Mouse (Mus musculus) 416B (cell line): ENCODE measurements at regions not wholly inside any gene's neighbourhood (a gene's known extent, or its start where the extent isn't known, plus 50 kb on each side); places are given as distances from the start of the nearest gene placed in this dataset.

Experiments used
- DNase-seq: peaks from one replicate; pipeline ENCODE4 v3.0.0; 2011; ENCODE audit warnings: low read depth

- no peak for DNase-seq
These were observed 572.6 kb upstream of the Robo2 start for GRCm38 (mm10) chr16:74984207-74984606.

GRCm38 (mm10) chr16:74966099-74966498 lies 554.5 kb upstream of the Robo2 start:
- DNase-seq: no peak

GRCm38 (mm10) chr16:74929739-74930138 lies 518.1 kb upstream of the Robo2 start:
- DNase-seq: no peak

- peak; percentile 44 for DNase-seq
These were observed 489.2 kb upstream of the Robo2 start for GRCm38 (mm10) chr16:74900835-74901234.

- DNase-seq: no peak
These were observed 476.1 kb upstream of the Robo2 start for GRCm38 (mm10) chr16:74887724-74888123.

GRCm38 (mm10) chr16:74878603-74879002 lies 467.0 kb upstream of the Robo2 start:
- DNase-seq: no peak

- DNase-seq: no peak
These were observed 462.1 kb upstream of the Robo2 start for GRCm38 (mm10) chr16:74873756-74874155.

GRCm38 (mm10) chr16:74857752-74858151 lies 446.1 kb upstream of the Robo2 start:
- peak; percentile 49 for DNase-seq

- DNase-seq: peak; percentile 42
These were observed 428.4 kb upstream of the Robo2 start for GRCm38 (mm10) chr16:74840006-74840405.

- no peak for DNase-seq
These were observed 402.8 kb upstream of the Robo2 start for GRCm38 (mm10) chr16:74814386-74814785.

- no peak for DNase-seq
These were observed 397.7 kb upstream of the Robo2 start for GRCm38 (mm10) chr16:74809154-74809825.

GRCm38 (mm10) chr16:74806775-74807174 lies 395.1 kb upstream of the Robo2 start:
- peak; percentile 14 for DNase-seq

GRCm38 (mm10) chr16:74801296-74801695 lies 389.7 kb upstream of the Robo2 start:
- DNase-seq: peak; percentile 70

GRCm38 (mm10) chr16:74796303-74796653 lies 384.7 kb upstream of the Robo2 start:
- DNase-seq: no peak

- no peak for DNase-seq
These were observed 384.0 kb upstream of the Robo2 start for GRCm38 (mm10) chr16:74795360-74796302.

- DNase-seq: no peak
These were observed 373.9 kb upstream of the Robo2 start for GRCm38 (mm10) chr16:74785365-74786119.

- DNase-seq: no peak
These were observed 368.8 kb upstream of the Robo2 start for GRCm38 (mm10) chr16:74780388-74780787.

- no peak for DNase-seq
These were observed 356.6 kb upstream of the Robo2 start for GRCm38 (mm10) chr16:74768264-74768663.

GRCm38 (mm10) chr16:74756720-74757345 lies 345.2 kb upstream of the Robo2 start:
- no peak for DNase-seq

- DNase-seq: no peak
These were observed 339.3 kb upstream of the Robo2 start for GRCm38 (mm10) chr16:74750900-74751299.

- no peak for DNase-seq
These were observed 337.4 kb upstream of the Robo2 start for GRCm38 (mm10) chr16:74749006-74749405.

GRCm38 (mm10) chr16:74743512-74743911 lies 331.9 kb upstream of the Robo2 start:
- DNase-seq: no peak
